Mouse (Mus musculus): Measurements from ENCODE around the gene Asb15. TPM values are rescaled to one million over a fixed set of nuclear protein-coding genes. Genes with fewer than 3 reads are reported as not detected.

Asb15 gene
- total and polyA plus RNA-seq, 2 experiments from 2014 or later = 0.24 to 0.31 TPM

GRCm38 (mm10) chr6:24602993-24603392 is 75.0 kb downstream of the Asb15 start:
- ATAC-seq (no peak), DNase-seq (ENCODE audit: low spot score) (no peak)
- H3K9ac ChIP-seq (replicated peaks; ENCODE audit: low read length) = no peak overlapping the region
- no peaks in the 10 kb centered on the region for H3K4me1 ChIP-seq (ENCODE audit: insufficient read depth, low read length)
- H3K9me3 ChIP-seq (ENCODE audit: low read length) = no peaks in the 10 kb centered on the region
- H3K4me2 ChIP-seq (ENCODE audit: low read depth, low read length) = no peak overlapping the region
- 94% methylated on average over 5 of the region's 5 CpGs for WGBS
- H3K36me3 ChIP-seq (ENCODE audit: insufficient read depth, low read length) = no peaks in the 10 kb centered on the region
- no peak for TF ChIP-seq CTCF (IDR thresholded peaks at IDR 0.05; ENCODE audit: low read depth)
- H3K27ac ChIP-seq = no peak overlapping the region
- no peaks in the 10 kb centered on the region for H3K27me3 ChIP-seq (ENCODE audit: insufficient read depth, low read length)
- no peak overlapping the region for H3K4me3 ChIP-seq (ENCODE audit: low read length)

DNA sequence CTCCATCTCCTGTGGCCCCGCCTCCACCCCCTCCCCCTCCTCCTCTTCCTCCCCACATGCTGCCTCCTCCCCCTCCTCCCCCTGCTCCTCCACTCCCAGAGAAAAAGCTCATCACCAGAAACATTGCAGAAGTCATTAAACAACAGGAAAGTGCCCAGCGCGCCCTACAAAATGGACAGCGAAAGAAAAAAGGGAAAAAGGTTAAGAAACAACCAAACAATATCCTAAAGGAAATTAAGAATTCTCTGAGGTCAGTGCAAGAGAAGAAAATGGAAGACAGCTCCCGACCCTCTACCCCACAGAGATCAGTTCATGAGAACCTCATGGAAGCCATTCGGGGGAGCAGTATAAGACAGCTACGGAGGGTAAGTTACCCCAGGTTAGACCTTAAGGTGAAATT is 76.3 kb downstream of the Asb15 start:
- H3K27me3 ChIP-seq (ENCODE audit: insufficient read depth, low read length) = no peaks in the 10 kb centered on the region
- DNase-seq (ENCODE audit: low spot score) = no peak
- H3K4me2 ChIP-seq (ENCODE audit: low read depth, low read length) = no peak overlapping the region
- no peaks in the 10 kb centered on the region for H3K9me3 ChIP-seq (ENCODE audit: low read length)
- no peak overlapping the region for H3K27ac ChIP-seq
- H3K4me1 ChIP-seq (ENCODE audit: insufficient read depth, low read length) = no peaks in the 10 kb centered on the region
- no peak for ATAC-seq
- TF ChIP-seq CTCF (IDR thresholded peaks at IDR 0.05; ENCODE audit: low read depth) = no peak
- H3K4me3 ChIP-seq (ENCODE audit: low read length) = no peak overlapping the region
- H3K9ac ChIP-seq (replicated peaks; ENCODE audit: low read length) = no peak overlapping the region
- H3K36me3 ChIP-seq (ENCODE audit: insufficient read depth, low read length) = no peaks in the 10 kb centered on the region
- WGBS = 92% methylated on average over 7 of the region's 7 CpGs

GRCm38 (mm10) chr6:24605631-24606030 is 77.7 kb downstream of the Asb15 start:
- ATAC-seq (no peak), DNase-seq (ENCODE audit: low spot score) (no peak)
- 93% methylated on average over 8 of the region's 8 CpGs for WGBS
- Histone ChIP-seq H3K27me3 (ENCODE audit: insufficient read depth, low read length) (no peaks in the 10 kb centered on the region), H3K4me1 (ENCODE audit: insufficient read depth, low read length) (no peaks in the 10 kb centered on the region), H3K9me3 (ENCODE audit: low read length) (no peaks in the 10 kb centered on the region), H3K4me3 (ENCODE audit: low read length) (no peak overlapping the region), H3K4me2 (ENCODE audit: low read depth, low read length) (no peak overlapping the region), H3K36me3 (ENCODE audit: insufficient read depth, low read length) (no peaks in the 10 kb centered on the region), H3K27ac (no peak overlapping the region), H3K9ac (replicated peaks; ENCODE audit: low read length) (no peak overlapping the region)
- no peak for TF ChIP-seq CTCF (IDR thresholded peaks at IDR 0.05; ENCODE audit: low read depth)

DNA sequence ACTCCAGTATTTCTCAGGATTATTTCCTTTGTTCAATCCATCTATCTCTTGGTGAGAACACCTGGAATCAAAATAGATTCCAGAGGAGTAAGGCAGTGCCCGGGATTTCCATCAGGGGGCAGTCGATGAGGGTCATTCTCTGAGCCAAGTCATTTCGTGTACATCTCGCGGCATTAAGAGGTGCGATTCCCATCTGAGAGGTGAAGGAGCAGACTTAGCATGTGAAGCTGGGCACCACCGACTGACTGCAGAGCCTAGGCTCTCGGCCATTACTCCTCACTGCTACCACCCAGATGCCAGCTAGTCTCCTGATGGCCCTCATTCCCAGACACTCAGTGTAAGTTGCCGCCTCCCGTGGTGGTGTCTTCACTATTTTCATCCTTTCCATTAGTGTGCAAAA is 78.6 kb downstream of the Asb15 start:
- Histone ChIP-seq H3K9ac (replicated peaks; ENCODE audit: low read length) (no peak overlapping the region), H3K27ac (no peak overlapping the region), H3K36me3 (ENCODE audit: insufficient read depth, low read length) (no peaks in the 10 kb centered on the region), H3K4me1 (ENCODE audit: insufficient read depth, low read length) (no peaks in the 10 kb centered on the region), H3K4me3 (ENCODE audit: low read length) (no peak overlapping the region), H3K9me3 (ENCODE audit: low read length) (no peaks in the 10 kb centered on the region), H3K27me3 (ENCODE audit: insufficient read depth, low read length) (no peaks in the 10 kb centered on the region), H3K4me2 (ENCODE audit: low read depth, low read length) (no peak overlapping the region)
- no peak for TF ChIP-seq CTCF (IDR thresholded peaks at IDR 0.05; ENCODE audit: low read depth)
- DNase-seq (ENCODE audit: low spot score) (no peak), ATAC-seq (no peak)
- 80% methylated on average over 10 of the region's 10 CpGs for WGBS

GRCm38 (mm10) chr6:24607531-24607930 is 79.6 kb downstream of the Asb15 start:
- peak; percentile 16 for DNase-seq (ENCODE audit: low spot score)
- Histone ChIP-seq H3K4me2 (ENCODE audit: low read depth, low read length) (no peak overlapping the region), H3K27me3 (ENCODE audit: insufficient read depth, low read length) (no peaks in the 10 kb centered on the region), H3K9ac (replicated peaks; ENCODE audit: low read length) (no peak overlapping the region), H3K4me3 (ENCODE audit: low read length) (no peak overlapping the region), H3K36me3 (ENCODE audit: insufficient read depth, low read length) (no peaks in the 10 kb centered on the region), H3K9me3 (ENCODE audit: low read length) (no peaks in the 10 kb centered on the region), H3K4me1 (ENCODE audit: insufficient read depth, low read length) (no peaks in the 10 kb centered on the region), H3K27ac (no peak overlapping the region)
- no peak for TF ChIP-seq CTCF (IDR thresholded peaks at IDR 0.05; ENCODE audit: low read depth)
- WGBS = 87% methylated on average over 15 of the region's 15 CpGs
- ATAC-seq = no peak

GRCm38 (mm10) chr6:24608129-24608528 is 80.2 kb downstream of the Asb15 start:
- Histone ChIP-seq H3K4me2 (ENCODE audit: low read depth, low read length) (no peak overlapping the region), H3K9me3 (ENCODE audit: low read length) (no peaks in the 10 kb centered on the region), H3K36me3 (ENCODE audit: insufficient read depth, low read length) (0 out of 2 replicates have a peak, but pooled peaks cover under 1% of the 10 kb centered on the region), H3K27ac (no peak overlapping the region), H3K4me1 (ENCODE audit: insufficient read depth, low read length) (no peaks in the 10 kb centered on the region), H3K27me3 (ENCODE audit: insufficient read depth, low read length) (no peaks in the 10 kb centered on the region), H3K9ac (replicated peaks; ENCODE audit: low read length) (no peak overlapping the region), H3K4me3 (ENCODE audit: low read length) (no peak overlapping the region)
- no peak for ATAC-seq
- no peak for DNase-seq (ENCODE audit: low spot score)
- no peak for TF ChIP-seq CTCF (IDR thresholded peaks at IDR 0.05; ENCODE audit: low read depth)
- WGBS = 68% methylated on average over 4 of the region's 4 CpGs

DNA sequence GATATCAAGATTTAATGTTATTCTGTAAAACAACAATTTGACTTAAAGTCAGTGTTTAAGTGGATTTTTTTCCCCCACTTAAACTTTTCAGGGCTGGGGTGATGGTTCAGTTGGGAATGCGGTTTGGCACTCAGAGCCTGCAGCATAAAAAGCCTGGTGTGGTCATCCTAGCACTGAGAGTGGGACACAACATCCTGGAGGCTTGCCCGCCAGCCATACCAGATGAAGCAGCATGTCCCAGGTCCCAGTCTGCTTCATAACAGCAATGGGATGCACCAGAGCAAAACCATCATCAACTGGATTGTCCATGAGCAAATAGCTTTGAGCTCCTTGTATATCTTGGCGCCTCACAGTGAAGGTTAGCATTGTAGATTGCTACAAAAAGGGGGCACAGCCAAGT is 80.7 kb downstream of the Asb15 start:
- Histone ChIP-seq H3K4me2 (ENCODE audit: low read depth, low read length) (no peak overlapping the region), H3K9me3 (ENCODE audit: low read length) (no peaks in the 10 kb centered on the region), H3K27me3 (ENCODE audit: insufficient read depth, low read length) (no peaks in the 10 kb centered on the region), H3K4me3 (ENCODE audit: low read length) (no peak overlapping the region), H3K27ac (no peak overlapping the region), H3K36me3 (ENCODE audit: insufficient read depth, low read length) (0 out of 2 replicates have a peak, but pooled peaks cover 5% of the 10 kb centered on the region), H3K4me1 (ENCODE audit: insufficient read depth, low read length) (no peaks in the 10 kb centered on the region), H3K9ac (replicated peaks; ENCODE audit: low read length) (no peak overlapping the region)
- ATAC-seq (no peak), DNase-seq (ENCODE audit: low spot score) (no peak)
- no peak for TF ChIP-seq CTCF (IDR thresholded peaks at IDR 0.05; ENCODE audit: low read depth)
- WGBS = 95% methylated on average over 3 of the region's 3 CpGs

All from hindbrain, postnatal 0 days (tissue).